Mouse (Mus musculus) liver, adult 2 months (tissue): ENCODE measurements at regions not wholly inside any gene's neighbourhood (a gene's known extent, or its start where the extent isn't known, plus 50 kb on each side); places are given as distances from the start of the nearest gene placed in this dataset.

Experiments
- DNase-seq: peaks from one replicate; pipeline ENCODE4 v3.0.0-alpha.2; 2011; ENCODE audit warnings: low read depth, low spot score; ENCODE audit errors: extremely low read depth
- H3K27ac ChIP-seq: fragments of 200-500 bp; replicated peaks from 2 replicates; pipeline ENCODE4 v1.5.1; 2012; ENCODE audit warnings: low read depth, mild to moderate bottlenecking, control low read depth, inconsistent platforms, low read length; ENCODE audit not compliant: insufficient read depth
- H3K27me3 ChIP-seq: fragments of 200-500 bp; 2 replicates; pipeline ENCODE4 v1.6.1; 2012; ENCODE audit warnings: mild to moderate bottlenecking, moderate library complexity, low read length, inconsistent platforms; ENCODE audit not compliant: control insufficient read depth, insufficient read depth
- H3K36me3 ChIP-seq: fragments of 200-500 bp; 2 replicates; pipeline ENCODE4 v1.6.1; 2012; ENCODE audit warnings: low read length, inconsistent platforms; ENCODE audit not compliant: control insufficient read depth, insufficient read depth
- H3K4me1 ChIP-seq: fragments of 200-500 bp; 2 replicates; pipeline ENCODE4 v1.6.1; 2011; ENCODE audit warnings: low read length; ENCODE audit not compliant: control insufficient read depth, insufficient read depth
- H3K4me3 ChIP-seq: fragments of 200-500 bp; 2 replicates; pipeline ENCODE4 v1.5.1; 2011; ENCODE audit warnings: low read depth, mild to moderate bottlenecking, control low read depth, low read length, moderate library complexity; ENCODE audit not compliant: insufficient read depth
- H3K79me2 ChIP-seq: fragments of 200-500 bp; 2 replicates; pipeline ENCODE4 v1.6.1; 2012; ENCODE audit warnings: inconsistent platforms, mild to moderate bottlenecking, low read length, moderate library complexity; ENCODE audit not compliant: control insufficient read depth, insufficient read depth
- H3K9ac ChIP-seq: fragments of 200-500 bp; 2 replicates; pipeline ENCODE4 v1.6.1; 2012; ENCODE audit warnings: low read depth, mild to moderate bottlenecking, control low read depth, inconsistent platforms, low read length
- CTCF ChIP-seq: fragments of 200-500 bp; IDR thresholded peaks from 2 replicates; pipeline ENCODE4 v1.5.1; 2011; ENCODE audit warnings: low read depth, low read length, control low read depth
- POLR2A ChIP-seq: fragments of 200-500 bp; IDR thresholded peaks from 2 replicates; pipeline ENCODE4 v1.6.1; 2011; ENCODE audit warnings: low read length, control low read depth; ENCODE audit not compliant: insufficient read depth; ENCODE audit errors: extremely low read depth
- WGBS: fragments of 180-500 bp; shearing (Covaris S2); methylation state at CpG from one replicate; pipeline ENCODE4 v1.1.7; 2018; 5-methylcytosine and 5-hydroxymethylcytosine counted together

DNA sequence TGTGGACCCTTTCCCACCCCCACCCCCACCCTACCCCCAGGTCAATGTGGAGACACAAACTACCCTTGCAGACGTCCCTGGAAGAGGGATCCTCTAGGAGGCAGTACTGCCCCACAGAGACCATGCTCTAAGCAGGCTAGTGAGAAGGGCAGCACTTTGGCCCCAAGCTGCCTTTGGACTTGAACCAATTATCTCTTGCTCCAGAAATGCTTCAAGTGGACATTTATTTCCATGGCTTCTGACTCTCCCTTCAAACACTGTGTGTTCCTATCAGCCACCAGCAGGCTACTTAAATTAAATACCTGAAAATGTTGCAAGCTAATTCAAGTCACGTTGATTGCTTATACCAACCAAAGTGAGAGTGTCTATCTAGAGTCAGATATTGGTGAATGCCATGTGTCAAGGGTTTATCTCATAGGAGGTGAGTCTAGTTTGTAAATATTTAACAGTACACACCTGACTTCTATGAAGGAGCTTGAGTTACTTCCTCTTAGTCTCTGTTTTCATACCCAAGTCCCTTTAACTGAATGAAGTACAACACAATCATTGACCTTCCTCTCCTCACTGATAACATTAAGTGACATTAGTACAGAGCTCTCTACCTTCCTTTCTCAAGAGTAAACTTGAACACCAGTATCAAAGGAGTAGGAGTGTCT, 435.7 kb downstream of the Efnb2 start:
- peak; percentile 4 for DNase-seq
- no peak overlapping the region for H3K9ac ChIP-seq
- H3K27me3 ChIP-seq: no peaks in the 10 kb centered on the region
- H3K79me2 ChIP-seq: no peaks in the 10 kb centered on the region
- H3K4me3 ChIP-seq: no peak overlapping the region
- H3K27ac ChIP-seq: no peak overlapping the region
- H3K36me3 ChIP-seq: no peaks in the 10 kb centered on the region
- H3K4me1 ChIP-seq: no peaks in the 10 kb centered on the region
- TF ChIP-seq POLR2A (no peak), CTCF (peak; percentile 38)
- WGBS: 55% methylated on average over 2 of the region's 2 CpGs

DNA sequence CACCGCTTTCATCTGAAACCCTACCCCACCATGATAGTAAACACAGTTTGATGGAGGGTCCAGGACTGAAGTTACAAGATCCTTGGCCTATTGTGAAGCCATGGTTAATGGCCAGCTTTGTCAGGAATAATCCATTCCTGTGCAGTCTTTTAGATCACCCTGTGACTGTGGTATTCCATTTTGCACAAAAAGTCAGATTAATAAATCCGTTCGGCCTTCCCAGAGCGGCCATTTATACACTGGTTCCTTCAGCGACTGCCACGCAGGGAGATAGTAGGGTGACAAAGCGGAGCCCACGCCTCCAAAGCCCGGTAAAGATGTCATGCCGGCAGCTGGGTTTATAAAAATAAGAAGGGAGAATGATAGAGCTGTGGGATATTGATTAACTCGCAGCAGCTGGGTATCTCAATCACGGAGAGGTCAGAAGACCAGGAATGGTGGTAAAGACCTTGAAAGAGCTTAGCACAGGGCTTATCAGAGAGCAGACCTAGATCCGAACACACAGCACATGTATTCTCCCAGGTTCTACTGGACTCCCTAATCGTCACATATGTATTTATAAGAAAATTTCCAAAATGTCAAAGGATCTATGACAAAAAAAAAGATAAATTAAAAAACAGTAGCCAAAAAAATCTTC, 440.5 kb downstream of the Efnb2 start:
- Histone ChIP-seq H3K79me2 (no peaks in the 10 kb centered on the region), H3K9ac (no peak overlapping the region), H3K4me3 (no peak overlapping the region), H3K4me1 (no peaks in the 10 kb centered on the region), H3K27me3 (no peaks in the 10 kb centered on the region), H3K27ac (no peak overlapping the region), H3K36me3 (no peaks in the 10 kb centered on the region)
- no peak for DNase-seq
- no peak for TF ChIP-seq CTCF
- TF ChIP-seq POLR2A: no peak
- WGBS: 72% methylated on average over 14 of the region's 14 CpGs

DNA sequence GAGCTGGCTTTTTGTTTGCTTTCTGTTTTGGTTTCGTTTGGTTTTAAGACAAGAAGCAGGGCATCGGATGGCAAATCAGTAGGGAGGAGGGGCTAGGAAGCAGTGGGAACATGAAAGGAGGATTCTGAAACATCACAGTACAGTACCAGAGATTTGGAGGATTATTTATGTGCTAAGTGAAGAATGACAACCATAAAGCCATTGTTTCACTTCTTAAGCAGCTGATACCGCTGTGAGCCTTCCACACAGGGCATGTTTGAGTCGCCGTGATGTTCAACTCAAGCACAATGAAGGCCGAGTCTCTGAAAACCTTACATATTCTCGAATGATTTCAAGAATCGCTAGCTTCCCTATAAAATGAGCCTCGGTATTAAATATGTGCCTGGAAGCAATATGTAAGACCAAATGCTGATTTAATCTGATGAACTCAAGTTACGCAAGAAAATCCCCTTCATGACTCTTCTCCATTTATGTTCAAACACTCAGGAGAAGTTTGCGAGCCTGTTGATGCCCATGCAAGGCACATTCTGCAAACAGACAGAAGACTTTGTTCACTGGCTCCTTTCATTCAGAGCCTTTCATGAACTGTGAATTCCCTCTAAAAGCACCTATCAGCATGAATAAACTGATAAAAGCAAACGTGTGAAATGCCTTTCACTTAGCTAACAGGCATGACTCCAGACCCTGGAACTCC, 441.2 kb downstream of the Efnb2 start:
- no peaks in the 10 kb centered on the region for H3K27me3 ChIP-seq
- TF ChIP-seq CTCF (no peak), POLR2A (no peak)
- H3K36me3 ChIP-seq: no peaks in the 10 kb centered on the region
- H3K9ac ChIP-seq: no peak overlapping the region
- H3K79me2 ChIP-seq: no peaks in the 10 kb centered on the region
- WGBS: 76% methylated on average over 12 of the region's 12 CpGs
- no peak overlapping the region for H3K27ac ChIP-seq
- H3K4me3 ChIP-seq: no peak overlapping the region
- no peak for DNase-seq
- H3K4me1 ChIP-seq: no peaks in the 10 kb centered on the region

DNA sequence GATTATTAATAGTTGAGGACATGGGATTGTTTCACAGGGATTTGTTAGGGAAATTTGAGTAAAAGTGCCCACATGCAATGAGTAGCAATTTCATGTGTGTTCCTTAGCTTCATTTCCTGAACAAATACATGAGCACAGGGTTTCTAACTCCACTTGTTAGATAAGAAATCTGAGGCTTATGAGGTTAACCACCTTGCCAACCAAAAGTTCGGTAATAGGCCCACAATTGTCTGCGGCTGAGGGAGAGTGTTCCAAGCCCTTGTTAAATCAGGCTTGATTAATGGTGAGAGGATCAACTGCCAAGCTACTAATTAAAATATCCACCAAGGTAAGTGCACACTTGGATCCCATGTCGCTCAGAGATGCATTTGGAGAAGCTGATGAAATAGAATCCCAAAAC, 468.0 kb downstream of the Efnb2 start:
- no peaks in the 10 kb centered on the region for H3K4me1 ChIP-seq
- H3K9ac ChIP-seq: no peak overlapping the region
- no peaks in the 10 kb centered on the region for H3K36me3 ChIP-seq
- no peak for TF ChIP-seq POLR2A
- TF ChIP-seq CTCF: no peak
- WGBS: 86% methylated on average over 3 of the region's 3 CpGs
- H3K27me3 ChIP-seq: no peaks in the 10 kb centered on the region
- H3K4me3 ChIP-seq: no peak overlapping the region
- H3K27ac ChIP-seq: no peak overlapping the region
- no peak for DNase-seq
- no peaks in the 10 kb centered on the region for H3K79me2 ChIP-seq

DNA sequence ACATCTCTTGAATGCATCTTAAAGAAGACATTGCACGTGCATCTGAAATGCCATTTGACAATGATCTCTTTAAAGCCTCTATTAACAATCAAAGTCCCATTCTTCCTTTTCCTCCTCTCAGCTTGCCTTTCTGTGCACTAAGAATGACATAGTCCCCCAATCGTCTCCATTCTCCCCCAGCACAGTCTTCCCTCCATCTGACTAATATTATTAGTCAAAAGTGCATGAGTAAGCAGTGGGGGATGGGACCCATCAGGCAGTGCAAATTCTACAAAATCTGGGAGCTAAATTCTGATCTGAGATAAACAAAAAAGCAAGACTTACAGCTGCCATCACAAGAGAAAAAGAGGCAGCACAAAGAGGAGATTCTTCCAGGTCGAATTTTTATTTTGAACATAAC, 475.0 kb downstream of the Efnb2 start:
- TF ChIP-seq CTCF (no peak), POLR2A (no peak)
- WGBS: 61% methylated on average over 3 of the region's 3 CpGs
- no peak for DNase-seq
- no peaks in the 10 kb centered on the region for H3K36me3 ChIP-seq
- no peaks in the 10 kb centered on the region for H3K4me1 ChIP-seq
- no peaks in the 10 kb centered on the region for H3K79me2 ChIP-seq
- no peak overlapping the region for H3K4me3 ChIP-seq
- no peak overlapping the region for H3K9ac ChIP-seq
- no peaks in the 10 kb centered on the region for H3K27me3 ChIP-seq
- H3K27ac ChIP-seq: no peak overlapping the region

DNA sequence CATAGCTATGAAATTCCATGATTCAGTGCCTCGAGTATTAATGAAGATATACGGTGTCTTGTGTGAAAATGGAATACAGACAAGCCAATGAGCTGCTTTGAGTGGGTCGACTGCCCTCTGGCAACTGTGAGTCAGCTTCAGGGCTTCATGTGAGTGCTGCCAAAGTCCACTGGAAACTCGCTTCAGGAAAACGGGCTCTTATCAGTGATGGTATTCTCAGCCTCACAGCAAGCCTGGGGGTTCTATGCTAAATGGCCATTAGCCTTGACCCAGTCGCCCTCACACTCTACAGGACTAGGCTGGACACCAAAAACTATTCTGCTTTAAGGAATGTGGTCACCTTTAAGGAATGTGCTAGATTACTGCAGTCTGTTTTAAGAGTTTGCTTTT, 477.8 kb downstream of the Efnb2 start:
- Histone ChIP-seq H3K79me2 (no peaks in the 10 kb centered on the region), H3K36me3 (no peaks in the 10 kb centered on the region), H3K4me1 (no peaks in the 10 kb centered on the region), H3K9ac (no peak overlapping the region), H3K27ac (no peak overlapping the region), H3K27me3 (no peaks in the 10 kb centered on the region), H3K4me3 (no peak overlapping the region)
- DNase-seq: no peak
- 35% methylated on average over 6 of the region's 6 CpGs for WGBS
- TF ChIP-seq CTCF: no peak
- TF ChIP-seq POLR2A: no peak
